Mouse (Mus musculus) lung, postnatal 0 days (tissue): ENCODE measurements around the gene Cyp2d10.

Experiments
- CTCF ChIP-seq: IDR thresholded peaks from 2 replicates; pipeline ENCODE4 v1.5.1; 2016; ENCODE audit warnings: antibody characterized with exemption, mild to moderate bottlenecking
- EP300 ChIP-seq: IDR thresholded peaks from 2 replicates; pipeline ENCODE4 v1.6.1; 2016; ENCODE audit warnings: antibody characterized with exemption, mild to moderate bottlenecking, control low read depth

DNA sequence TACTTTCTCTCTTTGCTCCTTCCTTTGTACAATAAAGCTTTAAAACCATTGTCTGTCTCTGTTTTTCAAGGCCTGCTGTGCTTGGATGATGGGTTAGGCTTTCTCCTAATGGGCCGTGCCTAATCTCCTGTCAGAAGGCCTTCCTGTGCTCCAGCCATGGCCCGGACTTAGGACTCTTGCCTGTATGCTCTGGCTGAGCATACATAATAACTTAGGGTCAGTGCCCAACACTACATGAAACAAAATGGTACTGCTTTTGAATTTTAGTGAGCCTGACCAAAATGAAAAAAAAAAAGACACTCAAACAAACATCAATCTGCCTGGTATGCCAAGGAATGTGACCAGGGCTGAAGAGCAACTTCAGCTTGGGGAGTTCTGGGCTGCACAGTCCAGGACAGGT is 5.5 kb downstream of the Cyp2d10 start:
- no peak for TF ChIP-seq CTCF
- no peak for TF ChIP-seq EP300
